Mouse (Mus musculus): ENCODE measurements around the gene Cmya5.
"Not testable (repeated sequence)": the region's sequence is repeated elsewhere in the genome, so short reads cannot be mapped to it uniquely, and the experiment has no call there.

The Cmya5 gene

DNA sequence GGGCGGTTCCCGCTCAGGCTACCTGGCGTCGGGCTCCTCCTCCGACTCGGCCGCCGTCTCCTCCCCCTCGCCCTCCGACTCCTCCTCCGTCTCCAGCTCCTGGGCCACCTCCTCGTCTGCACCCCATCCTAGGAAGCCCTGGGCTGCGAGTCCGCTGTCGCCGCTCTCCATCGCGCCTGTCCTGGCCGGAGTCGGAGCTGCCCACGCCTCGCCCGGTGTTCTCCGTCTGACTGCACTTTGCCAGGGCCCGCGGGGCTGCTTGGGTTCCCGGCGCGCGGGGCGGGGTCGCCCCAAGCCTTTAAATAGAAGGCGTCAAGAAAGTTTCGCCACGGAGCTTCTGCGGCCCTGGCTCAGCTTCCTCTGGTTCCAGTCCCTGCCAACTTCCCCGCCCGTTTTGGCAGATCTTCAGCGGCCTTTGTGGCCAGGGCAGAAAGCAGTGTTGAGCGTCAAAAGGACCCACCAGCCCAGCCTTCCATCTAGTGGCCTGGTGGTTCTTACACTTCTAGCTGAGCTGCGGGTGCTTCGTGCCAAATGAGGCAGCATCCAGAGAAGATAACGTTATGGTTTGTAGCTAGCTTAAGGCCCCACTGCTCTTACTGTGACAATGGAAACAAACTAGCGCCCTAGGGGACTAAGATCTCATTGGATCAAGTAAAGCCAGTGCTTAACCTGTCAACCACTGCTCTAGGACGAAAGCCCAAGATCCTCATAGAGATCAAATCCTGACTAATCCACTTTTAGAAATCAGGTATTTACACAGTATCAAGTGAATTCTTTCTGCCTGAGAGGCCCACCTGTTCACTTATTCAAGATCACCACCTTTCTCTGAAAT, at the start of gene Cmya5:
Gene Cmya5 (minus strand): TSS at position 389 of the 832 bp plus-strand sequence.
- DNase-seq (ENCODE audit: low read depth, low spot score), result peak; percentile 39

DNA sequence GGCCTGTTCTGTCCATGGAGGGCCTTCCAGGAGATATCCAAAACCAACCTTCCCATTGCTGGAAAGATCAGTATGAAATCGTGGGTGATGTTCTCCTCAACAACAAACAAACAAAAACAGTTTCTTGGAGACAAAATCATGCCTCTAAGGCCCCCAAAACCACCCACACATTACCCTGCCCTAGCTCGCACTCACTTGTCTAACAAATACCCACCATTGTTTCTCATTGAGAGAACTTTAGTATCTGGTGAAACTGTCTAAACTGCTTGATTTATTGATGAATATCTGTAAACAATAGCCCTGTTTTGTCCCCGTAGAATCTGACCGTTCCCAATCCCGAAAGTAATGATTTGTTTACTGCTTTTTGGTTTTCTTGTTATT, 48.1 kb upstream of the Cmya5 start:
- no peak for DNase-seq (ENCODE audit: low read depth, low spot score)

GRCm38 (mm10) chr13:93191831-93192645, 47.5 kb upstream of the Cmya5 start, which contains the start of gene Tent2:
Gene Tent2 (minus strand): TSS chr13:93192385.
- peak; percentile 95 for DNase-seq (ENCODE audit: low read depth, low spot score)

DNA sequence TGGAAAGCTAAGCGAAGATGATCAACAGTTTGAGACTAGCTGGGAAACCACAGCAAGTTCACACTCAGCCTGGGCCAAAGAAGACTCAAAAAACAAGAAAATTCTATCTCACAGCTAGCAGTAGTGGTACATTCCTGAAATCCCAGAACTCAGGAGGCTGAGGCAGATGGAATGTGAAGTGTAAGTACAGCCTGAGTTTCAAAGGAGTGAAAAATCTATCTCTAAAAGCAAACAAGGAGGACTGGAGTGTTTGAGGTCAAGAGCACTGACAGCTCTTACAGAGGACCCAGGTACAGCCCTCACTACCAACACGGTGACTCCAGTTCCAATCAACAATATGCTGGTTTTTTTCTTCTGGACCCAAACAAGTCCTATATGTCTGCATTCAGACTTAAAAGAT, 44.9 kb upstream of the Cmya5 start:
- no peak for DNase-seq (ENCODE audit: low read depth, low spot score)

- no peak for DNase-seq (ENCODE audit: low read depth, low spot score)
These were observed 44.2 kb upstream of the Cmya5 start for GRCm38 (mm10) chr13:93188738-93189137.

- DNase-seq (ENCODE audit: low read depth, low spot score), result not testable (repeated sequence)
These were observed 43.3 kb upstream of the Cmya5 start for GRCm38 (mm10) chr13:93187792-93188191.

- no peak for DNase-seq (ENCODE audit: low read depth, low spot score)
These were observed 35.8 kb upstream of the Cmya5 start for GRCm38 (mm10) chr13:93180351-93180750.

GRCm38 (mm10) chr13:93179522-93179921, 35.0 kb upstream of the Cmya5 start:
- no peak for DNase-seq (ENCODE audit: low read depth, low spot score)

DNA sequence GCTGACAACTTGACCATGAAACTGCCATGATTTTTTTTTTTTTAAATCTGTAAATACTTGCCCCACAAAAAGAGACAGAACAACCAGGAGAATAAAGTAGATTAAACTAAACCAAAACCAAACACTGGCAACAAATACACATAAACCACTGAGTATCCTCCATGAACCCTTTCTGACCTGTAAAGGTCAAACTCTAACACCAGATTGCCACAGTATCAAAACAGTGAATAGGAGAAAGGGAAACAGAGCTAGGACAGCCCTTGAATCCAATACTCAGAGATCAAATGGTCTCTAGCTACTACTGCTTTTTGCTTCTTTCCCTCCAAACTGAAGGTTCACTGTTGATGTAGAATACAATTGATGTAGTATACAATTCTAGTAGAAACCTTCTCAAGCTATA, 33.0 kb upstream of the Cmya5 start:
- no peak for DNase-seq (ENCODE audit: low read depth, low spot score)

GRCm38 (mm10) chr13:93163303-93163702, 18.8 kb upstream of the Cmya5 start:
- DNase-seq (ENCODE audit: low read depth, low spot score), result no peak

GRCm38 (mm10) chr13:93162456-93162855, 17.9 kb upstream of the Cmya5 start:
- no peak for DNase-seq (ENCODE audit: low read depth, low spot score)

DNA sequence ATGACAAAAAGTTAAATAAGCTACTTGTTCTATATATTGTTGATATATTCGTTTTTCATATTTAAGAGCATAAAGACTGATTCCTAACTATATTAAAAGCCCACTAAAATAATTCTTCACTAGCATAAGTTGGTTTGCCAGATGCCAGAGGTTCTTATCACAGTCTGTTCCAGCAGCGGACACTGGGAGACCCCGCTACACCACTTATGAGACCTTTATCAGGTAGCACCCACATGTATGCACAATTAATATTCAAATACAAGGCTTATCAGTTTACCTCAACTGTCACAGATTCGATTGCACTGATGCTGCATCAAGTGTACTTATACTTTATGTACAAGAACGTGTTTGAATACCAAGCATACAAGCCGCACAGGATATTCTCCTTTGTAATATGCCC, 13.7 kb upstream of the Cmya5 start:
- no peak for DNase-seq (ENCODE audit: low read depth, low spot score)

- DNase-seq (ENCODE audit: low read depth, low spot score), result peak; percentile 7
These were observed 8.8 kb upstream of the Cmya5 start for GRCm38 (mm10) chr13:93153280-93153679.

DNA sequence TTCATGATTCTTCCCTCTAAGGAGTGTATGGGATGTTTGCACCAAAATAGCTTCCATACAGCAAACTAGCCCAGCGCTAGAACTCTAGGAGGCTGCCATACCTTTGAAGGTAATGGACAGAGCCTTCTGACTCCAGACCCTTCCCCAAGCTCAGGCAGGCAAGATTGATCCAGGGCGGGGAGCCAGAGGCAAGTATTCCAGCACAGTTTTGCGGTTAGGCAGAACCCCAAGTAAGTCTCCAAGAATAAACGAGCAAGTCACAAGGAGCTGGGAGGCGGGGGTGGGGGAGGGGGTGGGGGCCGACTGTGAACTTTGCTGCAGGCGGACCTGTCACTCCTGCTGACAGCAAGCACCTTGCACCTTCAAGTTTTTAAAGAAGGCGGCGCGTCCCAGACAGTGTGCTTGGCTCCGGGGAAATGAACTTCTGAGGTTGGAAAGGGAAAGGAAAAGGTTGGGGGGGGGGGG, 673 bp downstream of the Cmya5 start:
- DNase-seq (ENCODE audit: low read depth, low spot score), result no peak

- DNase-seq (ENCODE audit: low read depth, low spot score), result no peak
These were observed 3.3 kb downstream of the Cmya5 start for GRCm38 (mm10) chr13:93141184-93141583.

DNA sequence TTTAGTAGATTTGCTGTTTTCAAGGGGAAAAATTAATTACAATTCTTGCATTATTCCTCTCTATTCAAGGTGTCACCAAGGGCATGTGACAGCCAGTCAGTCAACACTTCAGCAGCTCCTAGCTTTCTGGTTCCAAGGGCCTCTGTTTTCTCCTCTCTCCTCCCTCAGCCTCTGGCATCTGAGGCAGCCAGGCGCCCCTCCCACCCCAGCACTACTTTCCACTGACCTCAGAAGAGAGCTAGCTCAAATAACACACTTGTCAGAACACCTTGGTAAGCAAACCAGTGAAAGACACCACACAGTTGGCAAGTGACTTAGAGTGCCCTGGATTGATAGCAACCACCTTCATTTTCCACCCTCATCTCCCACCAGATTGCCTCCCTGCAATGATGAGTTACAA, 6.5 kb downstream of the Cmya5 start:
- DNase-seq (ENCODE audit: low read depth, low spot score), result no peak

DNA sequence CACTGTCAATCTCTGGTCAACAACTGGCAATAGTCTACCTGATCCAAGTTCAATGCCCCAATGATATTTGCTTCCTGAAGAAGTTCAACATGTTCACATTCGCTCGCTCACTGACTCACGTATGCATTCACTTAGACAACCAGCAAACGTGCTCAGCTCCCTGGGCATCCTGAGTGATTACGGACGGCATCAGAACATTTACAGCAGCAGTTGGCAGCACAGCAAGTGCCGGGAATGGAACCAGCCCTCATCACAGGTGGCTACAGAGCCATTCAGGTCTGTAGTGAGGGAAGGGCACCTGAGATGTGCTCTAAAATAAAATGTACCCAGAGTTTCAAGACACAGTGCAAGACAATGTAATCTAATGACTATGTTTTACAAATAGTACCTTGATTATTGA, 7.4 kb downstream of the Cmya5 start:
- no peak for DNase-seq (ENCODE audit: low read depth, low spot score)

DNA sequence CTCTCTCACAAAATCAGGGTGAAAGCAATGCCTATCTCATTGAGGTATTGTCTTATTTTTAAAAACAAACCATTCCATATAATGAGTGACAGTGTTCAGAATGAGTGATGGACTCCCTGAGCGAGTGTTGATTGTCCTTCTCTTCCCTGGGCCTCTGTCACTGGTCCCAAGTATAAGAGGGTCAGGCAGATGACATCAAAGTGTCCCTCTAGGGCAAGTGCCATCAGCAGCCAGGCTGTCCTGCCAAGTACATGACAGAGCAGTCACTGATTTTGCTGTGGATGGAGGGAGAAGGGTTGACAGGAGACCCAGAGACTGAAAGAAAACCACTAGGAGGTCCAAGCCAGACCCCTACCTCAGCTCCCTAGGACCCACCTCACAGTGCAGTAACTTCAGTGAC, 8.3 kb downstream of the Cmya5 start:
- no peak for DNase-seq (ENCODE audit: low read depth, low spot score)

DNA sequence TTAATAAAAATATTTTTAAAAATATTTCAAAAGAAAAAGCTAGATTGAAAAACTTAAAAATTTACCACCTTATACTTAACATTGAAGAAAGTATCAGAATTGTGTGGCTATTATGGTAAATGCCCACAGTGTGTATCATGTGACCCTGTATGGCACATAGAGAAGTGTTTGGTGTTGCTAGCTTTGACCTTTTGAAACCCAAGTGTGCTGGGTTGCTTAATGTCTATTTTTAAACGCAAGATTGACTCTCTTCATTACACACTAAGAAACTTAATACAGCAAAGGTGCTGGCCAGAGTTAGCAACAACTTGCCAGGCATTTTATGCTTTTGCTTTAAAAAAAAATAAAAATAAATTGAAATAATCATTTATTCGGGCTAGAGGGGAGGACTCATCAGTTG, 9.0 kb downstream of the Cmya5 start:
- DNase-seq (ENCODE audit: low read depth, low spot score), result no peak

GRCm38 (mm10) chr13:93130674-93131073, 13.8 kb downstream of the Cmya5 start:
- DNase-seq (ENCODE audit: low read depth, low spot score), result no peak

DNA sequence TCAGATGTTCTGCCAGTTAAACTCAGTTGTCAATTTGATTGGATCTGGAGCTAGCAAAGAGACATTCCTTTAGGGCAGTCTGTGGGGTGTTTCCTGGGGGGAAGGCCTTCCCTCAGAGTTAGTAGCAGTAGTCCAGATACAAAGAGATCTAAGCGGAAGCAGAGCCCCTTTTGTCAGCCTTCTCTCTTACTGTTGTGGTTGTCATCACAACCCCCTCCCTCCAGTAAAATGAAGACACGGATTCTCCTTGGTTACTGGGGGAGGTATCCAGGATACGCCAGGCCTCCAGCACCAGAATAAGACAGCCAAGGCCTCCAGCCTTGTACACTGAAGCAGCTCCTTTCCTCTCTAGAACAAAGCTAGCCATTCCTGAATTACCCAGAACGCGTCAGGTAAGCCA, 15.6 kb downstream of the Cmya5 start:
- no peak for DNase-seq (ENCODE audit: low read depth, low spot score)

DNA sequence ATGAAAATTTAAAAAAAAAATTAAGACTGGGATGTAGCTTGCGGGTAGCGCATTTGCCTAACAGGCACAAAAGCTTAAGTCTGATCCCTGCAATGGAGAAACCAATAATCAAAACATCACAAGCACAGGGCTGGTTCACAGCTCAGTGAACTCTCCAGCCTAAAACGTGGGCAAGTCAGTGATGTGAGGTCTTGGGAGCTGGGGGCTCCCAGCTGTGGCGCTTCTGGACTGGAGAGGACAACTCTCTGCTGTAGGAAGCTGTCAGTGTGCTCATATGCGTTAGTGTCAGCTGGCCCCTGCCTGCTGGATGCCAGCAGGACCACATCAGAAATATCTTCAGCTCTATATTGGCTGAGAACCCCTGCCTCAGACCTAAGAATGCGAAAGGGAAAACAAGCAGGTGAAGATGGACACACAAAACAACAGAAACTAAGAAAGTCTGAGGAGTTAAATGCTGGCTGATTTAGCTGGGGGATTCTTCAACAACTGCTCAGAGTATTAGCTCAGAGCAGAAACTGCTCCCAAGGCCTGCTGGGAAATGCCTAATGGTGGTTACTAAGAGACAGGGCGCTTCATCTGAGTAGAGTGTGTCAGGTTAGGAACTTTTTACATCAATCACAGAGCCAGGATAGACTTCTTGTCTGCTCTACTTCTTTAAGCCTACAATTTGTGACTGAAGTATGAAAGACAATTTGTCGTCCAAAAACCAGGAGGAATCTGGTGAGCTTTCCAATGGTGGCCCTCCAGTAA, 16.2 kb downstream of the Cmya5 start:
- DNase-seq (ENCODE audit: low read depth, low spot score), result no peak

Measured in CD4-positive helper T cell, adult 2 months (primary cell).